Mouse (Mus musculus): ENCODE data around the gene Fnbp1.

Fnbp1 gene

DNA sequence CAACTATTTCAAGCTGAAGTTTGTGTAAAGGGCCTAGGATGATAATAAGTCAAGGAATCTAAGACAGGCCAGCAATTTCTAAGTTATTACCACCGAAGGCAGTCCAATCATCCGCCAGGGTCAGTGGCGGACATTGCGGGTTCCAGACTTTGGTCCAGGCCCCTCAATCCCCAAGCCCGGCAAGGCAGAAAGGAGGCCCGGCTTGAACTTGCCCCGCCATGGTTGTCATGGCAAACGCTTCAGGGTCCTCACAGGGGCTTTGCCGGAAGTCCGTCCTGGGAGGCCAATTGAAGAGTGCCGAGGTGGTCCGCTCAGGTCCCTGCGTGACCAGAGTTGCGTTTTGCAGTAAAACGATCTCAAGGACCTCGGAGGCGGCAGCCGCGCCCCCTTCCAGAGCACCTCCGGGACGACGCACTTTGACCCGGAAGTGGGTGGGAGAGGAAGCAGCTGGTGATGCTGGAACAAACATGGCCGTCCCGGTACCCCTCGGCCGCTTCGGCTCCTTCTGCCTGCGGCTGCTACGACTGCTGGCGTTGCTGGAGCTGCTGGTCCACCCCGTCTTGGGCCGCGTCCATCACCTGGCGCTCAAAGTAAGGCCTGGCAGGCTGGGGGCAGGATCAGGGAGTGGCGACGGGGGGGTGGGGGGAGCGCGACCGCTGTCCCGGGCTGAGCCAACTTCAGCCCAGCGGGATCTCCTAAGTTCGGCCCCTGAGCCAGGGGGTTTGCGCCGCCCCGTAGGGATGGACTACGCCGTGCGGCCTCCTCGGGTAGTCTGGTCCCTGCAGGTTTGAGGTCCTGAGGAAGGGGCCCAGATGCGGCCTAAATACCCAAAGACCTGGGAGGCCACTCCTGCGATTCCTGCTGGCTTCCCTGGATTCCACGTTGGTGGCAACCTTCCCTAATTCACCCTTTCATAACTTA, 10.3 kb upstream of the Fnbp1 start, which contains the start of gene Gpr107:
TSS of gene Gpr107 (plus strand) at position 425 of the 921 bp plus-strand sequence.
- peak; percentile 89 for DNase-seq (ENCODE audit: low read depth, low spot score)

DNA sequence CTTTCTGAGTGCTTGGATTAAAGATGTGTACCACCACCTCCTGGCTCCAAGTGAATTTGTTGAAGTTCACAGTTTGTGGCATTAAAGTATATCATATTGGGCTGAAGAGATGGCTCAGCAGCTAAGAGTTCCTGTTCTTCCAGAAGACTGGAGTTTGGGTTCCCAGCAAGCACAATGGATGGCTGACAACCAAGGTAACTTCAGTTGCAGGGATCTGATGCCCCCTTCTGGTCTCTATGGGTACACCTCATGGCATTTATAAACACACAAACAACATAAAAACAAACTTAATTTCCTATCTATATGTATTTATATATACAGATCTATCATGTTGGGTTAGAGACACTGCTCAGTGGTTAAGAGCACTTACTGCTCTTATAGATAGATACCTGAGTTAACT, 9.0 kb upstream of the Fnbp1 start:
- peak; percentile 72 for DNase-seq (ENCODE audit: low read depth, low spot score)

DNA sequence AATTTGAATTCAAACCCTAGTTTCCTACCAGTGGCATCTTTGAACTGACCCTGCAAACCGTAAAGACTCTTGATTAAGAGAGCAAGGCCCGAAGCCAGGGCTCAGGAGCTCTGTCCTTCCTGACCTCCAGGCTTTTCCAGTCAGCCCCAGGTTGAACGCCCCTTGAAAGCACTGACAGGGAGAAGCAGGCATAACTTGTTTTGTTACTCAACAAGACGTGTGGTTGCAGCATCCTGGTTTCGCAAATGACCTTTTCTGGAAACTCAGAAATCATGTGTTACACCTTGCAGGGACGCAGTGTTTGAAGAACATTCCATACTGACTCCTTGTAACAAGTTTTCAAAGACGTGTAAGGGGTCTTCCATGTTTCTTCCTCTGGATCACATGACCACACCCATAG, 5.2 kb upstream of the Fnbp1 start:
- DNase-seq (ENCODE audit: low read depth, low spot score) = no peak

DNA sequence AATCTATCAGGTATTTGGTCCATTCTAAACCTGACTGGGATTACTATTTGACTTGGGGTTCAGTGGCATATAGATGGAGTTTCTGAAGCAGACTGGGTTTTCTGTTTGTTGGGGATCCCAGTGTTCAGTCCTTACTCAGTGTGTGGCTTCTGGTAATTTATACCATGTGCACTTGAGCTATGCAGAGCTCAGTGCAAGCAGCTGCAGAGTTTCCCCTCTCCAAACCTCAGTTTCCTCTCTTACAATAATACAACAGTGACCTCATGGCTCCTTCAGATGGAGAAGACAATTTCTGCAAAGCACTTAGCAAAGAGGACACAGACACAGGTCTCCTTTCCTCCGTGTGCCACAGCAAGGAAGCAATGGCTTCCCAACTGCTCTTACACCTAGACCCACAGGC, 3.1 kb upstream of the Fnbp1 start:
- DNase-seq (ENCODE audit: low read depth, low spot score) = peak; percentile 41

DNA sequence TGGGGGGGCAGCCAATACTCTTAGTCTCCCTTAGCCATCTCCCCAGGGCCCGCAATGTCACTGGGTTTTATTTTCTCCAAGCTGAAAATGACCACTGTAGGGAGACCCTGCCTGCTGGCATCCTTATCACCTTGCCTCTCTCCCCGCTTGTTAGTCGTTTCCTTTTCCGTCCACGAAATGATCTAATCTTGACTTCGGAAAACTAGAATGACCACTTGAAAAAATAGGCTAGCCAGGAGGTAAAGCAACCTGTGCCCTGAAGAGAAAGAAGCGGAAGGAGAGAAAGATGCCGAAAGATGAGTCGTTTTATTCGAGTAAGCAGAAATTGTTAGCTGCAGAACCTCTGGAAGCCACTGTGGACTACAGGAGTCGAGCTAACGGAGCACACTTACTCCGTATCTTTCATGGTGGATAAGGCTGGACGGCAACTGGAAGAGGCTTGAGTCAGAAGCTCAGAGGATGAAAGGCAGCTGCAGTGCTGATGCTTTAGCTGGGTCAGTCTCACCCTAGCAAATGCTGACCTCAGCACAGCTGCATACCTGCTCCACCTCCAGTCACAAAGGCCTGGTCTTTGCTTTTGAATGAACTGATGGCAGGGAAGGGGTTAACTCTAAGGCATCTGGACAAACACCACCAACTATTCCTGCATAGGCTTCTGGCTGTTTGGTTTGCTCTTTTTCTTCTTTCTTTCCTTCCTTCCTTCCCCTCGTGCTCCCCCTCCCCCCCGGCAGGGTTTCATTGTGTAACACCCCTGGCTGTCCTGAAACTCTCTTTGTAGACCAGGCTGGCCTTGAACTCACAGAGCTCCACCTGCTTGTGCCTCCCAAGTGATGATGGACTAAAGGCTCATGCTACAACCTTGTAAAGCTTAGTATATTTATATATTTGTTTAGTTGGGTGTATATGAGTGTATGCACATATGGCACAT, 2.2 kb upstream of the Fnbp1 start:
- DNase-seq (ENCODE audit: low read depth, low spot score) = peak; percentile 27

DNA sequence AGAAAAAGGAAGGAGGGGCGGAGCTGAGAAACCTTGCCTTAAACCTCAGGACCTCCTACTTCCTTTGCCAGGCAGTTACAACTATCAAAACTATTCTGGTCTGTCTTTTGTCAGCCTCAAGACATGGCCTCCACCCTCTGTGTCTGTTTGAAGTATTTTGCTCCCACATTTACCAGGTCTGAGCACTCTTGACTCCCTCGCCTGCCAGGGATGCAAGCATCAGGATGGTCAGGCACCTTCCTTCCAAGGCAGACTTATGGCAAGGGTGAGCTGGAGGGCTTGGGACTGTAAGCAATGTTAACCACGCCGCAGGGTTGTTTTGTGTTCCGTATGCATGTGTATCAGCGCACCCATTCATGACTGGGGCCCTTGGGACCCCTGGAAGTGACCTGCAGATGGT, 1.5 kb upstream of the Fnbp1 start:
- peak; percentile 73 for DNase-seq (ENCODE audit: low read depth, low spot score)

DNA sequence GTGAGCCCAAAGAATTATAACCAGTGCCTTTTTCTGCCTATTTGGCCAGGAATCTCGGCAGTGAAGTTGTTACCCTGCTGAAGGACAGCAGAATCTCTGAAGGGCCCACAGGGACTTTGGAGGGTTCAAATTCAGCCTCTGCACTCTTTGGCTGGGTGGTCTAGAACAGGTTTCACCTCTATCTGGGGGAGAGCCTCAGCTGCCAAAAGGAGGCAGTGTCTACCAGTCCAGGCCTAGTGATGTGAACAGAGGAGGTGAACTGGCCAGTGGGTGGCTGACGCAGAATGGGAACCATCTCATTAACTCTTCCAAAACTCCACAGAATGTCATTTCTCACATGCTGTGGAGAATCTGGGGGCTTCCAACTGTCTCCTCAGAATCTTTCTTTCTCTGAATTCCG, 697 bp upstream of the Fnbp1 start:
- peak; percentile 27 for DNase-seq (ENCODE audit: low read depth, low spot score)

DNA sequence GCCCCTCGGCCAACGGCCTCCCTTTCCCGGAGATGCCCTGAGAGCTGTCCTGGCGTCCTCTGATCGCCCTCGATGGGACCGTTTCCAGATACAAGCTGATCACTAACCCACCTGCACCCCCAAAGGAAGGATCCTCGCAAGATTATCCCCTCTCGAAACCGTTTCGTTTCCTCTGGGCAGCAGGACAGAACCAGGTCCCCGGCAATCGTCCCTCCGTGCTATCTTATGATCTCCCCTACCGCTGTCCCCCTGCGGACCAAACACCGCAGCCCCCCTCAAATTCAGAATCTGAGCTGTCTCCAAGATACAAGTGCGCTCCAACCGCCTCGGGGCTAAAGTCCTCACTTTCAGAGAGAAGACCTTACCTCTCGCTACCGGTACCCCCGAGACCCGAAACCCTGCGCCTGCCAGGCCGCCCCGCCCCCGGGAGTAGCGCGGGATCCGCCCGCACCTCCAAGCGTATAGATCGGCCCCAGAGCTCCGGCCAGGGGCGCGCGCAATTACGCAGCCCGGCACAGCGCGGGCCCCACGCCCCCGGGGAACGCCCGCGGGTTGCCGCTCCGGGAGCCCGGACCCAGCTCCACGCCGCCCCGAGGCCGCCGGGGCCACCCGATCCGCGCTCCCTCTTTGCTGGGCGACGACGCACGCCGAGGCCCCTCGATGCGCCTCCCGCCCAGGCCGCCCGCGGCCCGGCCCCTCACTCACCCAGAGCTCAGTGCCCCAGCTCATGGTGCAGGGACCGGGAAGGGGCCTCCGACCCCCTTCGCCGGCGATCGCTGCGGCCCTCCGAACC, 538 bp downstream of the Fnbp1 start:
- DNase-seq (ENCODE audit: low read depth, low spot score) = peak; percentile 45

DNA sequence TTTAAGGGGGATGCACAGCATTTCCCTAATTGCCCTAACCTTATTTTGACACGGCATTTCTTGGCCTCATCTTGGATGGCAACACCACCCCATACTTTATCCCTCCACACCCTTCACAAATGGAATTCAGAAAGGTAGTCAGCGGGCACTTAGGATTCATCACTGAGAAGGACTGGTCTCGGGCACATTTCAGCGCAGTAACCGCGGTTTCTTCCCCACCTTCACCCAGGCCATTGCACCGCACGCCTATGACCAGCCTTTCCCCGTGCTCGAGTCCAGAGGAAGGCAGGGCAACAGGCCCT, 1.1 kb downstream of the Fnbp1 start:
- DNase-seq (ENCODE audit: low read depth, low spot score) = no peak

DNA sequence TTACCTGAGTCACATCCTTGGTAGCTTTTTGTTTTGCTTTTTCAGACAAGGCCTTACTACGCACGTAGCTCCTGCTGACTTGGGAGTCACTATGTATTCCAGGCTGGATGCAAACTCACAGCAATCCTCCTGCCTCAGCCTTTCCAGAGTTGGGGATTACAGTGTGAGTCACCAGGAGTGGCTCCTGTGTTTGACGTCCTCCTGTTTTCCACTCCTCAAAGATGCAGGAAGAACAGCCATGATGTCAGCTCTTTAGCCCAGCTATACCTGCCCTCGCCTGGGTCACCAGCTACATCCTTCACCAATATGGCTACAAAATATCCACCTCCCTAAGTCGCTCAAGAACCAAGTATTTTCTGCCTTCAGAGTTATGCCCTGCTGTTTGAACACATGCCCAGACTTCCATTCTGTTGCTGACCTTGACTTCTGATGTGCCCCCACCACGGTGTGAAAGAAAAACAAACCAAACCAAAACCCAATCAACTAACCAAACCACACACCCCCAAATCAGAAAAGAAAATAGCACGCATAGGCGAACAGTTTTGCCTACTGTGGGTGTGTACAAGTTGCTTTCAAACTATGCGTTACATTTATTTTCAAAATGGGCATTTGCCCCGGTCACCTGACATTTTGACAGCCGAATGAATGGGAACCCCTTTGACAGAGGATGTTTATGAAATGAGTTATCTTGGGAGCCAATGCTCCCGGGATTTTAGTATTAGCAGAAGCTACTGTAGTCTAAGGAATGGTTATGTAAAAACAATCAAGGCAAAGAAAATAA, 1.6 kb downstream of the Fnbp1 start:
- DNase-seq (ENCODE audit: low read depth, low spot score) = peak; percentile 27

DNA sequence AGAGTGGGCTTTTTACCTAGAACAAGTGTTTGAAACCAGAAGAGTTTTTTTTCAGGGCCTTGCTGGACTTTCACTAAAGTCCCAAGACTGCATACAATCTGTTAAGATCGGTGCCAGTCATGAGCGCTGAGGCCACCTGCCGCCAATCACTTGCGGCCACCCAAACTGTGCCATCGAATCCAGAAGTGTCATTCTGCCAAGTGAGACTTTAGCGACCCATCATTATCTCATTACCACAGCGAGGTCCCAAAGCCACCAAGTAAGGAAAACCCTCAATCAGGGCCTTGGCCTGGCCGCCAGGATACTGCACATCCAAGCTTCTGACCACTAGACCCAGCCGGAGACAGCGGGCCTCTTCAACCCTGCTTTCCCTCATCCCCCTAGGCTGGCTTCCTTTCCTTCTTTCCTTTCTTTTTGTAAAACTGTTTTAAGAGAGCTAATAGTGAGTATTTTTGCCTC, 2.6 kb downstream of the Fnbp1 start:
- DNase-seq (ENCODE audit: low read depth, low spot score) = peak; percentile 40

DNA sequence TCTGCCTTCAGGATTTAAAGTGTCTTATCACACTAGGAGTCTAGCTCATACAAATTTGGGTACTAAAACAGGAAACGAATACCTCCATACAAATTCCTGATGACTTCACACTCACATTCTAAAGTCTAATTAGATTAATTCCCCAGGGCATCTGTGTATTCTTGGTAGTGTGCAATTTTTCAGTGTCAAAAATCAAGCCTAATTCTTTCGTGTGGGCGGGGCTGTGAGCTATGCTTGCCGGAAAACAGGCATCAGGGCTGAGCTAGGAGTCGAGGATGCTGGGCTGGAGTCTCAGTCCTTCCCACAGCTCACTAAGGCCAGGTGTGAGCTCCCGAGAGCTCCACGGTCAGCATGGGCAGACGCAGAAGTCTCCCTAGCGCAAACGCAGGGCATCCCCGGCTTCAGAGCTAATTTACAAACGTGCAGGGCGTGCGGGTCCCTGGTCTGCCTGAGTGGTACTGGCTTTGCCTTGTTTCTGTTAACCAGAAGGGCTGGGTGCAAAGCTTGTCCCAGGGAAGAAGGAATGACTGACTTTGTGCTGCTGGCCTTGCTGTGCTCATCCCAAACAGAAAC, 4.7 kb downstream of the Fnbp1 start:
- peak; percentile 36 for DNase-seq (ENCODE audit: low read depth, low spot score)

DNA sequence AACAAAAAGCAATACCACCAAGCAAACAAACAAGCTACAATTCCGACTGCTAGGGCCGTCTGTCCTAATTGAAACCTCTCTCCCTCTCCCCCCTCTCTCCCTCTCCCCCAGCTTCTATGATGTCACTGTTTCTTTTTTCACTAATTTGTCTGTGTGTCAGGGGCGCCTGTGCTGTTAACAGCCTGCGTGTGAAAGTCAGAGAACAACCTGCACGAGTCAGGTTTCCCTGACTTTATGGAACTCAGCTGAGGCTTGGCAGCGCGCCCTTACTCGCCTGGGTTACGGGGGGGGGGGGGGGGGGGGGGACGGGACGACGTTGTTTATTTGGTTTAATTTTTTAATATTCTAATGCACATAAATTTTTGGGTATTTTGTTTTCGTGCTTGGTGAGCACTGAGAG, 5.5 kb downstream of the Fnbp1 start:
- DNase-seq (ENCODE audit: low read depth, low spot score) = peak; percentile 57

DNA sequence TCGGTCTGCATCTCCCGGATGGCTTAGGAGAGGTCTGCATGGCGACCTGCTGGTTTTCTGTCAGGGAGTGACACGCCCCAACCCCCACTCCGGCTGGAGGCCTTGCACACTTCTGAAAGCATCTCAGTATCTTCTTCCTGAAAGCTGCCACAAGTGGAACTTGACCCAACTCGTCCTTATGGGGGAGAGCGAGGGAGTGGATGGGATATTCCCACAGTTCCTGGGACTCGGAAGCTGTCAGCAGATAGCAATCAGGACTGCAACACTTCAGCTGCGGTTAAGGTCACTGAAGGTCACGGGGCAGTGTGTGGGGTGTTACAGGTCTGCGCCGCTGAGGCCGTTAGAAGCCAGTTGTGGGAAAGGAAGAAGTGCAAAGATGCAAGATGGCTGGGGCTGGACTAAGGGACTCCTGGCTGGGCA, 6.3 kb downstream of the Fnbp1 start:
- DNase-seq (ENCODE audit: low read depth, low spot score) = peak; percentile 27

DNA sequence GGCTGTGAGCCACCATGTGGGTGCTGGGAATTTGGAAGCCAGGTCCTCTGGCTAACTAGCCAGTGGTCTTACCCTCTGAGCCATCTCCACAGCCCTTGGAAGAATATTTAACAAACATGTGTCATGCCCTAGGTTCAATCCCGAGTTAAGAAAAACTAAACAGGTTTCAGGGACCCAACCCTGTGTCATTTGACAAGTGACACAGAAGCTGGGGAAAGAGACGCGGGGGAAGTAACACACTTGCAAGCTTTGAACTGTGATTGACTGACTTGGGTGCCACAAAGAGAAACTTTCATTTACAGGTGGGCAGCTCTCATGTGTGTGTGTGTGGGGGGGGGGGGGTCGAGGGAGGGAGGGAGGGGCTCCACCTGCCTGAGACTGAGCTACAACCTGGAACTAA, 7.8 kb downstream of the Fnbp1 start:
- peak; percentile 42 for DNase-seq (ENCODE audit: low read depth, low spot score)

DNA sequence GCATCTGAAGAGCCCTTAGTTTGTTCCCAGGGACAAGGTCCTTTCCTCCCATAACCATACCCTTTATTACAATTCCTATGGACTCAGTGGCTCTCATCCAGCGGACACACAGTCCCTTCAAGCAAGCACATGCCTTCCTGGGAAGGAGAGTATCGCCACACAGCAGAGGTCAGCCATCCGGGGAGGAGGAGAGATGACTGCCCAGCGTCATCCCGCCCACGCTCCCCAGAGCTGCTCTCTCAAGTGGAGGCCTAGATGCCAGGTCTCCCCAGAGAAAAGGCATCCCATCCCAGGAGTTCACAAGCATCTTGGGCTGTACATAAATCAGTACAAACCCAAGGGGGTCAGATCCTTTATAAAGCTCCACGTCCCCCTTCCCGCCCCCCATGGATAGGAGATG, 9.1 kb downstream of the Fnbp1 start:
- DNase-seq (ENCODE audit: low read depth, low spot score) = no peak

DNA sequence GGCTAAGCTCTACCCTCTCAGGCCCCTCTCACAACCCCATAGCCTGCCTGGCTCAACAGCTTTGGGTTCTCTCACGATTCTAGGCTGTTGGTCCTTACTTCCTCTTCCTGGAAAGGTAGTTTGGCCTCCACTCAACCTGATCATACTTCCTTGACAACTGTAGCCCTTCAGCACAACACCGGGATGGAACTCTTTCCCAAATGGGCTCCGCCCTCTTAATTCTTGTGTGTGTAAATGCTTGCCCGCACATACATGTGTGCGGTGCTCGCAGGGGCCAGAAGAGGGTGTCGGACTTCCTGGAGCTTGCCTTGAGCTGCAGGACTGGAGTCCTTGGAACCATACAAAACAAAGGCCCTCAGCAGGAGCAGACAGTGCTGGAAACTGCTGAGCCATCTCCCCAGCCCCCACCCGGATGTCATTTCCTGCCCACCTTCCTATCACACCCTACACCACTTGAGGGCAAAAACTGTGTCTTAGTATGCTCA, 11.0 kb downstream of the Fnbp1 start:
- peak; percentile 82 for DNase-seq (ENCODE audit: low read depth, low spot score)

DNA sequence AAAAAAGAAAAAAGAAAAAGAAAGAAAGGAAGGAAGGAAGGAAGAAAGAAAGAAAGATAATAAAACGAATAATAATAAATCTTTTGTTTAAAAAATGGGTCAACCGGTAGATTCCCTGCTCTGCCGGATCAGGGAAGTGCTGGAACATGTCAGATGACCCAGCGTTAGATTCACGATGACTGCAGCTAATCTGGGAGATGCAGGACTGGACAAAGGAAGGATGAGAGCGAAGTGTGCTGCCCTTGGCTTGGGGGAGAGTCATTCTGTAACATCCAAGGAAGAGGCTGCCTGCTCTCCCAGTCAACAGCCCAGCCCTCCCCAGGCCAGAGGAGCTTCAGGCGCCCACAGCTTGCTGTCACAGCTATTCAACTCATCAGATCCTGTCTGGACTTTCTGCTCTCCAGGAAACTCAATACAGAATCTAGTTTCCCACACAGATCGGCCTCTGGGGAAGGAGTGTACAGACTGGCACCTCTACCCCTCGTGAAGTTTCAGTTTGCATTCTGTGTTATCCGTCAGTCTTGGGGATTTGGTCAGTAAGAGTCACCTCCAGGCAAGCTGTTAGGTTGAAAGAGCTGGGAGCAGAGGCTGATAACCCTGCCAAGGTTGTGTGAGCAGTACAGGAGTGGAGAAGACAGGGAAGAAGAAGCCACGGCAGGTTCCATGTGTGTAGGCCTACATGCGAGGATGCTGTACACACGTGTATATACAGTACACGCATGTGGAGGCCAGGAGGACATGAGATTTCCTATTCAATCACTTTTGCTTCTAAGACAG, 11.9 kb downstream of the Fnbp1 start:
- DNase-seq (ENCODE audit: low read depth, low spot score) = no peak

DNA sequence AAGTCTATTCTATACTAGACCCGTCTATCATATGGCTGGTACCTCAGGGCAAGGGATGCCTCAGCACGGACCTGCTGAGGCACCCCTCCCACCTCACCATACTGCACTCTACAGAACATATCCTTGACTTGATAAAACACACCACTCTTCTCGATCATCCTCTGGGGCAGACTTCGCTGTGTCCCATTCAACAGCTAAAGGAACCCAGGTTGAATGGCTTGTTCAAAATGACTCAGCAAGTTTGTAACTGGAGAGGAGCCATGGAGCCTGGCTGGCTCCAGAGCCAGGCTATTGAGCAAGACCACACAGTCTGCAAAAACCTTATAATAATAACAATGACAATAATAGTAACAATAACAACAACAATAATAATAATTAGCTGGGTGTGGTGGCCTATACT, 13.9 kb downstream of the Fnbp1 start:
- DNase-seq (ENCODE audit: low read depth, low spot score) = no peak

DNA sequence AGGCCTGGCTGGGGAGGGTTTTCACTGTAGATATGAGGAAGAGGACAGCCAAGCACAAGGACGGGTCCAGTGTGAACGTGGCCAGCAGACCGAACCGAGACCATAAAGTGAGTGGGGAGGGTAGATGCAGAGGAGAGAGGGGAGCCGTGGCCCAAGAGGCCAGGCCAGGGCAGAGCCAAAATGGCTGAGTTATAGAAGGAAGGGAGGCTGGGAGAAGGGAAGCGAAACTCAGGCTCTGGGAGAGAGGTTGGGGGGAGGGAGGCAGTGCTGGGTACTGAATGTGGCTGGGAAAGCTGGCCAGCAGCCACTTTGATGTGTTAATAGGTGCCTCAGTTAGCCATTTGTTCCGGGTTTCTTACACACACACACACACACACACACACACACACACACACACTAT, 14.6 kb downstream of the Fnbp1 start:
- no peak for DNase-seq (ENCODE audit: low read depth, low spot score)
